Mouse (Mus musculus): Measurements from ENCODE around the gene Gm38392. TPM values are rescaled to one million over a fixed set of nuclear protein-coding genes. Genes with fewer than 3 reads are reported as not detected.
A peak's percentile ranks its signal among the peaks of the same experiment; 100 is the strongest.

Gene Gm38392
- polyA plus RNA-seq, 1 experiment from 2014 or later = not detected

Small RNA genes within 50 kb of the gene (microRNA-seq; reads per million reads assigned to microRNA genes)
- gene Gm25641 (not detected), gene Mir3093 (27.3 reads per million, percentile 37 among the genes with 10 or more reads in this experiment), gene Mir9-1 (not detected)

Other genes starting within 250 kb of the Gm38392 start
- 29.8 and 30.4 TPM in 2 replicates for gene Gpatch4, start 244.1 kb downstream of the Gm38392 start, polyA plus RNA-seq (2014; fragmentation: Nextera tagmentation; extraction: Ambion mirVana)
- 152 and 167 TPM in 2 replicates for gene Naxe, start 228.7 kb downstream of the Gm38392 start, polyA plus RNA-seq (2014; fragmentation: Nextera tagmentation; extraction: Ambion mirVana)
- not detected in 2 replicates for gene Ttc24, start 208.9 kb downstream of the Gm38392 start, polyA plus RNA-seq (2014; fragmentation: Nextera tagmentation; extraction: Ambion mirVana)
- gene Iqgap3, start 205.2 kb downstream of the Gm38392 start, polyA plus RNA-seq (2014; fragmentation: Nextera tagmentation; extraction: Ambion mirVana) = 2.4 and 3.1 TPM in 2 replicates
- 20.4 and 22.4 TPM in 2 replicates for gene Mef2d, start 144.8 kb downstream of the Gm38392 start, polyA plus RNA-seq (2014; fragmentation: Nextera tagmentation; extraction: Ambion mirVana)
- gene Rhbg, start 32.5 kb downstream of the Gm38392 start, polyA plus RNA-seq (2014; fragmentation: Nextera tagmentation; extraction: Ambion mirVana) = 0.48 and 0.76 TPM in 2 replicates
- 5.8 and 8.5 TPM in 2 replicates for gene Tsacc, start 9.8 kb upstream of the Gm38392 start, polyA plus RNA-seq (2014; fragmentation: Nextera tagmentation; extraction: Ambion mirVana)
- gene Cct3, start 9.9 kb upstream of the Gm38392 start, polyA plus RNA-seq (2014; fragmentation: Nextera tagmentation; extraction: Ambion mirVana) = 455 and 498 TPM in 2 replicates
- gene Glmp, start 37.8 kb upstream of the Gm38392 start, polyA plus RNA-seq (2014; fragmentation: Nextera tagmentation; extraction: Ambion mirVana) = 72.7 and 81.3 TPM in 2 replicates
- gene Tmem79, start 48.9 kb upstream of the Gm38392 start, polyA plus RNA-seq (2014; fragmentation: Nextera tagmentation; extraction: Ambion mirVana) = 0.67 and 0.82 TPM in 2 replicates
- 44.2 and 47.9 TPM in 2 replicates for gene Smg5, start 49.0 kb upstream of the Gm38392 start, polyA plus RNA-seq (2014; fragmentation: Nextera tagmentation; extraction: Ambion mirVana)
- 0.94 and 1.1 TPM in 2 replicates for gene Paqr6, start 77.4 kb upstream of the Gm38392 start, polyA plus RNA-seq (2014; fragmentation: Nextera tagmentation; extraction: Ambion mirVana)
- 0.20 TPM in 1 of 2 replicates, not detected in the other for gene Bglap3, start 85.5 kb upstream of the Gm38392 start, polyA plus RNA-seq (2014; fragmentation: Nextera tagmentation; extraction: Ambion mirVana)
- not detected in 2 replicates for gene Bglap2, start 91.5 kb upstream of the Gm38392 start, polyA plus RNA-seq (2014; fragmentation: Nextera tagmentation; extraction: Ambion mirVana)
- gene Bglap, start 97.3 kb upstream of the Gm38392 start, polyA plus RNA-seq (2014; fragmentation: Nextera tagmentation; extraction: Ambion mirVana) = not detected in 2 replicates
- 26.0 and 27.4 TPM in 2 replicates for gene Pmf1, start 123.1 kb upstream of the Gm38392 start, polyA plus RNA-seq (2014; fragmentation: Nextera tagmentation; extraction: Ambion mirVana)
- gene Slc25a44, start 137.9 kb upstream of the Gm38392 start, polyA plus RNA-seq (2014; fragmentation: Nextera tagmentation; extraction: Ambion mirVana) = 36.4 and 42.2 TPM in 2 replicates
- 21.5 and 22.9 TPM in 2 replicates for gene Sema4a, start 174.0 kb upstream of the Gm38392 start, polyA plus RNA-seq (2014; fragmentation: Nextera tagmentation; extraction: Ambion mirVana)
- 44.3 and 47.3 TPM in 2 replicates for gene Lmna, start 222.7 kb upstream of the Gm38392 start, polyA plus RNA-seq (2014; fragmentation: Nextera tagmentation; extraction: Ambion mirVana)
- gene Mex3a, start 245.2 kb upstream of the Gm38392 start, polyA plus RNA-seq (2014; fragmentation: Nextera tagmentation; extraction: Ambion mirVana) = 30.8 and 31.0 TPM in 2 replicates

All from hindbrain, embryonic 14.5 days (tissue).